Mouse (Mus musculus): ENCODE measurements around the gene Lbx1. TPM values are rescaled to one million over a fixed set of nuclear protein-coding genes. Genes with fewer than 3 reads are reported as not detected.

The Lbx1 gene
- not detected for polyA plus RNA-seq (2014; fragmentation: Illumina TruSeq; extraction: RNeasy Lipid Tissue Mini Kit (QIAGEN cat#74804); ENCODE audit: low read depth, low replicate concordance)

DNA sequence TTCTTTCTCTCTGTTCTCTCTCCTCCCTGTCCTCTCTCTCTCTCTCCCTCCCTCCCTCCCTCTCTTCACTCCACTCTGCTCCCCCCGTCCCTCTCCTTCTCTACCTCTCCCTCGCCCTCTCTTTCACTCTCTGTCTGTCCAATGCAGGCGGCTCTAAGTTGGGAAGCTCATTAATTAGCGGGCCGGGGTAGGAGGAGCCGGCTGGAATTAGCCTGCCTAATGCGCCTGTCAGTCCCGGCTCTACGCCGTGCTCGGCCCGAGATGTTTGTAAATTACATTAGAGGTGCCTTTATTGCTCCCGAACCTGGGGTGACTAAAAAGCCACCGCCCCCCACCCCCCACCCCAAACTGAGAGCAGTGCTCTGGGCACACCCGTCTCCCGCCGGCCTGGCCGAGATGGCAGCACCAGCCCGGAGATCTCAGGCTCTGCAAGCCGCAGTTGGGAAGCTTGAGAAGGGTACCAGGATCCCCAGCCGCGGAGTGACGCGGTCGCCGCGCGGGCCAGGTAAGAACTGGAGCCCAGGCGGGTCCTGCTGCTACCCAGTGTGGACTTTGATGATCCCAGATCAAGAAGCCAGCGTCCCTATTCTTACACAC, at the start of gene Lbx1:
TSS of gene Lbx1 (minus strand) at position 47 of the 597 bp plus-strand sequence.

Other genes starting within 250 kb of the Lbx1 start
- 0.18 TPM for gene Sema4g, start 246.7 kb downstream of the Lbx1 start, polyA plus RNA-seq (2014; fragmentation: Illumina TruSeq; extraction: RNeasy Lipid Tissue Mini Kit (QIAGEN cat#74804); ENCODE audit: low read depth, low replicate concordance)
- gene Twnk, start 230.1 kb downstream of the Lbx1 start, polyA plus RNA-seq (2014; fragmentation: Illumina TruSeq; extraction: RNeasy Lipid Tissue Mini Kit (QIAGEN cat#74804); ENCODE audit: low read depth, low replicate concordance) = 28.4 TPM
- 58.0 TPM for gene Mrpl43, start 229.4 kb downstream of the Lbx1 start, polyA plus RNA-seq (2014; fragmentation: Illumina TruSeq; extraction: RNeasy Lipid Tissue Mini Kit (QIAGEN cat#74804); ENCODE audit: low read depth, low replicate concordance)
- gene Lzts2, start 221.4 kb downstream of the Lbx1 start, polyA plus RNA-seq (2014; fragmentation: Illumina TruSeq; extraction: RNeasy Lipid Tissue Mini Kit (QIAGEN cat#74804); ENCODE audit: low read depth, low replicate concordance) = 49.0 TPM
- not detected for gene Pdzd7, start 190.1 kb downstream of the Lbx1 start, polyA plus RNA-seq (2014; fragmentation: Illumina TruSeq; extraction: RNeasy Lipid Tissue Mini Kit (QIAGEN cat#74804); ENCODE audit: low read depth, low replicate concordance)
- gene Sfxn3, start 188.3 kb downstream of the Lbx1 start, polyA plus RNA-seq (2014; fragmentation: Illumina TruSeq; extraction: RNeasy Lipid Tissue Mini Kit (QIAGEN cat#74804); ENCODE audit: low read depth, low replicate concordance) = 10.6 TPM
- 7.2 TPM for gene Kazald1, start 160.6 kb downstream of the Lbx1 start, polyA plus RNA-seq (2014; fragmentation: Illumina TruSeq; extraction: RNeasy Lipid Tissue Mini Kit (QIAGEN cat#74804); ENCODE audit: low read depth, low replicate concordance)
- not detected for gene Tlx1, start 85.1 kb downstream of the Lbx1 start, polyA plus RNA-seq (2014; fragmentation: Illumina TruSeq; extraction: RNeasy Lipid Tissue Mini Kit (QIAGEN cat#74804); ENCODE audit: low read depth, low replicate concordance)
- 15.4 TPM for gene Btrc, start 127.9 kb upstream of the Lbx1 start, polyA plus RNA-seq (2014; fragmentation: Illumina TruSeq; extraction: RNeasy Lipid Tissue Mini Kit (QIAGEN cat#74804); ENCODE audit: low read depth, low replicate concordance)

Measured in heart, adult 10 weeks (tissue).